Mouse (Mus musculus) heart, postnatal 4 days (tissue): ENCODE data around the gene Wdr86. TPM values are rescaled to one million over a fixed set of nuclear protein-coding genes. Genes with fewer than 3 reads are reported as not detected.
"Not testable (repeated sequence)": the region's sequence is repeated elsewhere in the genome, so short reads cannot be mapped to it uniquely, and the experiment has no call there.

Source experiments
- DNase-seq: peaks from one replicate; pipeline ENCODE4 v3.0.0; 2021
- total RNA-seq, 2 experiments: library from RNA; stranded (reverse); gene quantifications; 2 replicates each; pipeline ENCODE4 v1.2.3; 2021

Gene Wdr86
- 1 to 10 TPM; 2.8 to 3.5 TPM for total RNA-seq

- DNase-seq, result peak; percentile 39
Observed at GRCm38 (mm10) chr5:24730488-24730871, at the start of gene Wdr86. Wdr86 (minus strand) TSS chr5:24730727.

- DNase-seq, result peak; percentile 42
Observed at GRCm38 (mm10) chr5:24779881-24780512, 49.5 kb upstream of the Wdr86 start.

- no peak for DNase-seq
Observed at GRCm38 (mm10) chr5:24779321-24779720, 48.8 kb upstream of the Wdr86 start.

- no peak for DNase-seq
Observed at GRCm38 (mm10) chr5:24778843-24779140, 48.3 kb upstream of the Wdr86 start.

- DNase-seq, result no peak
Observed at GRCm38 (mm10) chr5:24778082-24778842, 47.7 kb upstream of the Wdr86 start.

GRCm38 (mm10) chr5:24776681-24777080 is 46.2 kb upstream of the Wdr86 start:
- no peak for DNase-seq

- not testable (repeated sequence) for DNase-seq
Observed at GRCm38 (mm10) chr5:24774549-24774948, 44.0 kb upstream of the Wdr86 start.

GRCm38 (mm10) chr5:24757816-24758215 is 27.3 kb upstream of the Wdr86 start, which contains the start of gene Crygn:
Crygn (minus strand) TSS chr5:24758008.
- no peak for DNase-seq

- DNase-seq, result no peak
Observed at GRCm38 (mm10) chr5:24756931-24757330, 26.4 kb upstream of the Wdr86 start.

GRCm38 (mm10) chr5:24752175-24752498 is 21.6 kb upstream of the Wdr86 start:
- DNase-seq, result no peak

- DNase-seq, result peak; percentile 66
Observed at GRCm38 (mm10) chr5:24751305-24752174, 21.0 kb upstream of the Wdr86 start.

GRCm38 (mm10) chr5:24750321-24751304 is 20.1 kb upstream of the Wdr86 start:
- peak; percentile 94 for DNase-seq

- no peak for DNase-seq
Observed at GRCm38 (mm10) chr5:24749731-24750130, 19.2 kb upstream of the Wdr86 start.

- no peak for DNase-seq
Observed at GRCm38 (mm10) chr5:24747533-24747932, 17.0 kb upstream of the Wdr86 start.

GRCm38 (mm10) chr5:24743956-24744355 is 13.4 kb upstream of the Wdr86 start:
- DNase-seq, result no peak

- no peak for DNase-seq
Observed at GRCm38 (mm10) chr5:24741172-24741885, 10.8 kb upstream of the Wdr86 start.

- DNase-seq, result peak; percentile 90
Observed at GRCm38 (mm10) chr5:24739141-24739753, 8.7 kb upstream of the Wdr86 start.

GRCm38 (mm10) chr5:24738517-24738916 is 8.0 kb upstream of the Wdr86 start:
- no peak for DNase-seq

- no peak for DNase-seq
Observed at GRCm38 (mm10) chr5:24737595-24737994, 7.1 kb upstream of the Wdr86 start.

GRCm38 (mm10) chr5:24733771-24734426 is 3.4 kb upstream of the Wdr86 start:
- DNase-seq, result no peak
